Mouse (Mus musculus) urinary bladder, postnatal 36 days (tissue): Measurements from ENCODE around the gene 2010111I01Rik.

Experiments used
- DNase-seq, 2 experiments: peaks; one replicate each; pipeline ENCODE4 v3.0.0; 2022; ENCODE audit warnings: low spot score in 2 of 2, mixed read lengths in 1 of 2

2010111I01Rik gene

DNA sequence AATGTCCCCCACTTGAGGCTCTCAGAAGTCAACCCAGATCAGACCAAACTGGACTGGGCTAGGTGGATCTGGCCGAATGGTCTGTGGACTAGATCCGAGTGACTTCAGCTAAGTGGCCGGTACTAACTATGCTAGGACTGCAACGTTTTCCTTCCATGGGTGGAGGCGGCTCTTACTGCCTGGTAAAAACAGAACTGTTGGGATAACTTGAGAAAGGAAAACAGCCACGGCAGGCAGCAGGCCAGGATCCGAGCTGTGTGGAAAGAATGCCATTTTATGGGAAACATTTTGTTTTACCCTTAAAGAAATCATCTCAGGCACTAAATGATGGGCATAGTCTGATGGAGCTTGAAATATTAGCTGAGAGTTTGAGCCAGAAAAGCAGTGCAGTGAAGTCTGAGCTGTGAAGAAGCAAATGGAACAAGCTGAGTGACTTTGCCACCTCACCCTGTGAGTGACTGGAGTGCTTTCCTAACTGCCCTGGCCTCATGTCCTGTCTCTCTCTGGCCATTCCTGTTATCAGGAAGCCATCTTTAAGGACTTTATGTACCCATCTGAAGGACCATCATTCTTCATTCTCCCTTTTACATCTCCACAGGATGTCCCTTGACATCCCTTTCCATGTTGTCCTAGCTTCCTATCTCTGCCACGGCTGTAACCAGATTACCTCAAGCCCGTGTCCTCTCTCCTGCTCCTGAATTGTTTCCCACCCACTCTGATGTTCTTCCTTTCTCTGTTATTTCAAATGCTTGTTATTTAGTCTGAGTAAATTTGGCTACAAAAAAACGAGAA, 277.9 kb downstream of the 2010111I01Rik start:
- no peak for DNase-seq

DNA sequence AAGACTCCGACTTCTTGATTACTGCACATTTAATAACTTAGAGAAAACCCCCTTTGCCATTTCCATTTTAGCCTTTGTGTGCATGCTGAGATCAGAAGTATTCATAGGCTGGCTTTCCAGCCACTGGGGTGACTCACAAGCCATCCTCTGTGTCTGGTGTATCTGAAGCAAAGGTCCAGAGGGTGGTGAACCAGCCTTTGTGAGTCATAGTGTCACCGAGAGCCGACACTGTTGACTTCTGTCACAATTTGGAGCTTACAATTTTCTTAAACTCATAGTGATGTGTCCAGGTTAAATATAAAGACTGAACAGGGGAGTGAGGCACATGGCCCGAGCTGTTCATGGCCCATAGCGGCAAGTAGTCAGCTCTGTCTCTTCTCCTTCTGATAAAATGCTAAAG, 278.9 kb downstream of the 2010111I01Rik start:
- DNase-seq: peak in 1 of 2 experiments; percentile 58

DNA sequence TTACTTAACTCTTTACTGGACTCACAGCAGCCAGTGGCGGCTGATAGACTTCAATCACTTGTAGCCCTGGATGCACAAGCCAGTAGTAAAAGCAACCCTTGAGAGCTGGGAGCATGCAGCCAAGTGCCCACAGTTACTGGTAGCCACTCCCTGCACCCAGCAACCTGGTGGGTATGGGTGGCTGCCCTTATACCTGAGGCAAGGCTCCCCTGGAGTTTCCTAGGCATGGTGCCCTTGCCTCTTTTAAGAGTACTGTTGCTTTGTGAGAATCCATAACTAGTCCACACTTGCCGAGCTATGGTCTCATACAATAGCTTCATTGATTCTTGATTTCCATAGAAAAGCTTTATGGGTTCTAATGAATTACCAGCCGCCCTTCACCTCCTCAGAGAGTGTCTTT, 279.7 kb downstream of the 2010111I01Rik start:
- DNase-seq: no peak

DNA sequence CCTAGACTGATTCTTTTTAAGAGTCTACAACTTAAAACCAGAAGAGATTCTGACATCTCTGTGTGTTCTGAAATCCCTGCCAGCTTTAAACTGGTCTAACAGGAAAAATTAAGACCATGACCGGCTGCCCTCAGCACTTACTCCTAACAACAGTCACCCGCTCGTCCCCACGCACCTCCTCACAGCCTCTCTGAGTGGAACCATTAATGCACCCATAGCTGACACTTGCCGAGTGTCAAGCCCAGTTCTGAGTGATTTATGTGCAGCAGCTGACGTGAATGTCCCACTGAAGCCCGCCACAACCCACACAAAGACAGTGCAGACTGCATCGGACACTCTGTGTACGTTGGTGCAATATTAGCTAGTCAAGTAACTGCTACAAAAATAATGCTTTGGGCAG, 280.5 kb downstream of the 2010111I01Rik start:
- DNase-seq: no peak

GRCm38 (mm10) chr13:63245812-63246211, 281.1 kb downstream of the 2010111I01Rik start:
- no peak for DNase-seq

- DNase-seq: no peak
These were observed 281.7 kb downstream of the 2010111I01Rik start for GRCm38 (mm10) chr13:63246332-63246940.

DNA sequence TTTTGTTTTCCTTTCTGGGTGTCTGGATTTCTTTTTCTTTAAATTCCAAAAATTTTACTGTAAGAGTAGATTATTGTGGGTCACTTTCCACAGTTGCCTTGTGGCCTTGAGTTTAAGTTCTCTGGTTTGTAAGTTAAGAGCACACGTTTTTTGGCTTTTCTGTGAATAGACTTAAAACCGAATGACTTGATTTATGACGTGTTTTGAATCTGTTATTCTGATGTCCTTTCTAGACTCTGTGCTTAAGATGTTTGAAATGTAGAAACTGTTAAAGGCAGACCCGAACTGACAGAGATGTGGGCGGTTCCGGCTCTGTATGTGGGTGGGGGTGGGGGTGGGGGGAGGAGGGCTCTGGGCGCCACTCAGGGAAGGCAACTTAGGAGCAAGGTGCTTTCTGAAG, 282.3 kb downstream of the 2010111I01Rik start:
- no peak for DNase-seq

GRCm38 (mm10) chr13:63247631-63248030, 282.9 kb downstream of the 2010111I01Rik start:
- DNase-seq: no peak

DNA sequence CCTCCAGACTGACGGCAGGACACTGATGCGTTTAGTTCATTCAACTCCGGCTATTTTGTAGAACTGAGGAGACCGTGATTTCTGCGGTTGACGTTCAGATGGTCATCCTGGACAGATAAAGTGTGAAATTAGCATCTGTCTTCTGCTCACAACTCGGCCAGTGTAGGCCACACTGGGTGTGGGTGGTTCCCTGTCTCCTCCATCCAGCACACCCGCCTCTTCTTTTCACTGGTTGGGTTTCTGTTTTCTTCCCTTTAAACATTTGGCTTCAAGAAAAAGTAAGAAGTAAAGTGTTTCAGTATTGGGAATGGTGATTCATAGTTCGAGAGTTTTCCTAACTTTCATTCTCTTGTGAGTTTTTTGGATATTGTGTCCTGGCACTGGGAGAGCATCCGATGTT, 283.6 kb downstream of the 2010111I01Rik start:
- no peak for DNase-seq

GRCm38 (mm10) chr13:63249171-63249570, 284.5 kb downstream of the 2010111I01Rik start:
- no peak for DNase-seq

DNA sequence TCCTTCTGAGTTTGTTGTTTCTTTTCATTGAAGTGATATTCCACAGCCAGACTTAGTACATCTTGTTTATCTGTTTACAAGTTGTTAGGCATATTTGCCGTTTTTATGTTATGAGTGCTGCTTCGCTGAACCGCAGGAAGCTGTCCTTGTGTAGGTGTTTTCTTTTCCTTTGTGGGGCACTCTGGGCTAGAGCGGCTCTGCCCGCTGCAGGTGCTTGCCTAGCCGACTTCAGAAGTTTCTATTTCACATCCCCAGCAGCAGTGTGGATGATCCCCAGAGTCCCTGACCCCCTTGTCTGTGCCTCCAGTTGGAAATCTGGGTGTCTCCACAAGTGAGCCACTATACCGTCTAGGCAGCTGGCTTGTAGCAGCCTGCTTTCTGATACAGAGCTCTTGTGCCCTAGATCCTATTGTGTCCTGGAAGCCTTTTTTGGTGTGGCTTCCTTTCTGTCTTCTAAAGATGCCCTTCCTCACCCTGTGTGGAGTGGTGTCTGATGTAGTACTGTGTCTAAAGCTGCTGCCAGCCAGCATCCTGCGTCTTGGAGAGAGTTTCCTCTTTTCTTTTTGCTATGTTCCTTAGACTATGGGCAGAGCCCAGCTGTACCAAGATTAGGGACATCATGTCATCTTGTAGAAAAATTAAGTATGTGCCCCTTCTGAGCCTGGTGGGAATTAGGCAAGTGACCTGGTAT, 285.2 kb downstream of the 2010111I01Rik start:
- DNase-seq: no peak

DNA sequence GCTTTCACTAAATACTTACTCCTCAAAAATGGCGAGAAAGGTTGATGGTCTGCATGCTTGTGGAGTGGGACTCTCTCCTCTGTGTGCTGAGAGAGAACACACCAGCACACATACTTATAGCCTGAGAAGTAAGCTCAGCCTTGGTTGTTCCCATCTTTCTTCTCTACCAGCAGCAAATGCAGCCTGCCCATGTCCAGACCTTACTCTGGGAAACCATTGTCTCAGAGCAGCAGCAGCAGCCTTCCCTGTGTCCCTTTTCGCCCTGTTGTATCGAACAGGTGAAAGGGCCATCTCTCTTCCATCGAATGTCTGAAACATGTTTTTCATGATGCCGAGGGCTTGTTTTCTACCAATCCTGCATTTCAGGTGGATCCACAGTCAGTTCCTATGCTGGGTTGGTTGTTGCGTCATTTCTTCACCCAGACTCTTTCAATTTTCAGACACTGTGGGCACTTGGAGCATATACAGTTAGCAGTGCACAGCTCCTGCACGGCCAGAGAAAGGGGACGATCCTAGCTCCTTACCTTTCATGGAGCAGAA, 285.8 kb downstream of the 2010111I01Rik start:
- DNase-seq: no peak

- DNase-seq: no peak
These were observed 286.6 kb downstream of the 2010111I01Rik start for GRCm38 (mm10) chr13:63251118-63251889.

GRCm38 (mm10) chr13:63252295-63253010, 287.8 kb downstream of the 2010111I01Rik start:
- no peak for DNase-seq

GRCm38 (mm10) chr13:63253147-63253546, 288.5 kb downstream of the 2010111I01Rik start:
- DNase-seq: no peak

DNA sequence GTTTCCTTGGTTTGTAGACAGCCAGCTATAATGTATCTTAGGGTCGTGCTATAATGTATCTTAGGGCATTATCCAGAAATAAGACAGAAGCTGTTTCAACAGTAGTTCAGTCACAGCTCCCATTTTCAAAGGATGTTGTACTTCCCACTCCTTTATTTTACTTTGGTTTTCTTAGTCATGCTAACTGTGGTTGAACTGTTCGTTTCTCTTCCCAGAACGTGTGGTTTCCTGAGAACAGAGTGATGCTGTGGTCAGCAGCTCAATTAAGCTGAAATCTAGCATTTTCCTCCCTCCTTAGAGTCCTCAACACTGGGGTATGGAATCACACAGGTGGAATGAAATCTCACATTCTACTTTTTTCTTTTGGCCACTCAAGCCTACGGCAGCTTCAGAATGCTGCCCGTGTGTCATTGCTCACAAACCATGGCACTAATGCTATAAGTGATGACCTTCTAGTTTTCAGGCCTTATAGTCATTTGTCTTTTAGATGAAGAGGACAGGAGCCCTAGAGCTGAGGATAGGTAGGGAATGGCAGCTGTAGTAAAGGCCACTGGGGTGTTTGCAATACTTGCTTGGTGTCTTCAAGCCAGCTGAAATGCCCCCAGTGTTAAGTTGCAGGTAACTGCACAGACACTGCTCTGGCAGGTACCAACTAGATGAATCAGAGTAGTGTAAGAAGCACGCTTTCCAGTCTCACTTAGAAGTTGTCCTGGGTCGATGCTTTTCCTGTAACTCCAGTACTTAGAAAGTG, 289.4 kb downstream of the 2010111I01Rik start:
- DNase-seq: no peak

DNA sequence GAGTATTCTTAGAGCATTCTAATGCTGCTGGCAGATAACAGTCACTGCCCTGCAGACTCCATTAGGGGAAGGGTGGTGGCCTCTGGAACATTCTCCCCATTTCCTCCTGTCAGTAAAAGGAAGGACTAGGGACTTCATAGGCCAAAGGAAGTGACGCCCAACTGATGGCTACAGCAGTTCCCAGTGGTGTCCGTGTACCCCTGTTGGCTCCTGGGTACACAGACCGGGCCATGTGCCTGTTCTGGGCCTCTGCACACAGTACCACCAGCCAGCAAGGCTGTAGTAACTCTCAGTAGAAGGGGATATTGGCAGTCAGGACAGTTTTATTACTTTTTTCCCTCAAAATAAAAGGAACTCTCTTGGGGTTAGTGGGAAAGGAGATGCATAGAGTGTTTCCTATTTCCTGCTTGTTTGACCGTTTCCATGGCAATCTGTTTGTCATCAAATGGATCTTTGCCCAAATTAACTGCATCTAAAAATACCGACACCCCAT, 290.9 kb downstream of the 2010111I01Rik start:
- no peak for DNase-seq

GRCm38 (mm10) chr13:63256146-63256545, 291.5 kb downstream of the 2010111I01Rik start:
- no peak for DNase-seq

GRCm38 (mm10) chr13:63256807-63257206, 292.1 kb downstream of the 2010111I01Rik start:
- DNase-seq: no peak

DNA sequence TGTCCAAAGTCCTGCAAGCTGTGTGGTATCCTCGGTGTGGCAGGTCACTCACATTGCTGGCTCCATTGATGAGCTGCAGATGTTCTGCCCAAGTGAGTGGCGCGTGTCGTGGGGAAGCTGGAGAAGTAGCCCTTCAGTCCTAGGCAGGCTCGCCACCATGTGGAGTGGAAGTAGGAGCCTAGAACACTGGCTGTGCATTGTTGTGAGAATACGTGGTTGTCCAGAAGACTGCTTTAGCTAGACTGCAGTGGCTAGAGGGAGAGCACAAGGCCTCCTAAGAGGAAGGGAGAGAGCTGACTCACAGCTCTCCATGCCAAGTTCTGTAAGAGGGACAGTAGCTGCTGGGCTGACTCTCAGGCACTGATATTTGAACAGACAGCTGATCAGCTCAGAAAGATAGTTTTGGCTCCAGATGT, 293.5 kb downstream of the 2010111I01Rik start:
- no peak for DNase-seq
